Comparison of ENCODE assay signal across 10 mouse cellular contexts in the genomic region with DNA sequence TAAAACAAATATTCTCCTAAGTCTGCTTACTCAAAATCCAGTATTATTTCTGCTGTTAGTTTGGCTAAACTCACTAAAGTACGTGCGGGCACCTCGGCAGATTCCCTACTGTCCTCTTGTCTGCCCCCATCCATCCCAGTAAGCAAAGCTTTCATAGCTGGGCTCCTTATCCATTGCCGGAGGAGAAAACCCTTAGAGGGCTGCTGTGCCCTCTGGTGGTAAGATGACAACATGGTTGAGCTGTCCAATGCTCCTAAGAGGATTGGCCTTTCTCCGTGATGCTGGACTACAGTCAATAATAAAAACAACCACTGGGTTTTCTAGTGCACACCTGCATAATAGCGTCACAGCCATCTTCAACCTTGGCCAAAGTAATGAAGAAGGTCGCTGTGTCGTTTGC. TPM values are rescaled to one million over a fixed set of nuclear protein-coding genes. Genes with fewer than 3 reads are reported as not detected.
DNase-seq lines count a peak whose midpoint lies in the region; ATAC-seq lines count a peak whose summit lies in the region.
"Had no signal": no experiment of that assay in that cellular context is flagged by ENCODE, and none has a peak within 500 bp of the region (broad histone marks: within the 10 kb centered on the region; RNA-seq: fewer than 3 reads in every experiment).

No protein-coding gene starts in this region.

- WGBS in heart, embryonic 12.5 days, result 28% methylated on average over 8 of the region's 8 CpGs

- no peak overlapping the region for H3K9ac ChIP-seq in heart, embryonic 12.5 days
- H3K9ac ChIP-seq: heart, embryonic 13.5 days had no signal

- DNase-seq in heart, adult 8-10 months (ENCODE audit: low spot score), result peak; percentile 43
- peak; percentile 70 for DNase-seq in MN1 (ENCODE audit: low spot score)
- DNase-seq in embryo, embryonic 10.5 days (ENCODE audit: low spot score), result peak; percentile 82
- peak; percentile 73 for DNase-seq in heart, postnatal 4 days
- peak; percentile 51 to 74 for DNase-seq in left cerebral cortex, postnatal 25 days (ENCODE audit: low spot score in 2 of 2)
- peak; percentile 37 for DNase-seq in ovary, postnatal 14 days (ENCODE audit: low spot score)

- no peak overlapping the region for H3K27ac ChIP-seq in heart, embryonic 12.5 days (ENCODE audit: poor library complexity, severe bottlenecking)

- peaks cover 38% of the 10 kb centered on the region for H3K4me1 ChIP-seq in heart, embryonic 12.5 days (replicated peaks)

- intact Hi-C loops in left cerebral cortex, postnatal 25 days (cut with DNase I), result loop anchor here (1.0 kb wide), 1 partner anchor 115 kb away; no protein-coding TSS in a partner anchor

- no peak overlapping the region for H3K4me3 ChIP-seq in heart, embryonic 12.5 days
- H3K4me3 ChIP-seq: heart, embryonic 13.5 days had no signal

- no peak for ATAC-seq in heart, embryonic 12.5 days (ENCODE audit: insufficient number of reproducible peaks, low FRiP score)
- no peak for ATAC-seq in megakaryocyte, adult 5-6 weeks (ENCODE audit: poor library complexity, severe bottlenecking)

- H3K9me3 ChIP-seq in heart, embryonic 12.5 days (replicated peaks), result no peaks in the 10 kb centered on the region
- H3K9me3 ChIP-seq: heart, embryonic 13.5 days had no signal

- H3K4me2 ChIP-seq in heart, embryonic 12.5 days, result no peak overlapping the region
- H3K4me2 ChIP-seq: heart, embryonic 13.5 days had no signal

- no peaks in the 10 kb centered on the region for H3K27me3 ChIP-seq in heart, embryonic 12.5 days (replicated peaks)
- H3K27me3 ChIP-seq: heart, embryonic 13.5 days had no signal

- H3K36me3 ChIP-seq in heart, embryonic 12.5 days, result peaks cover 4% of the 10 kb centered on the region; the same call in 1 of the 2 replicates
- H3K36me3 ChIP-seq: heart, embryonic 13.5 days had no signal

RNA-seq across cellular contexts. Expression of a gene that starts 59.3 kb away (rescaled TPM):
- 1 to 10 TPM; 5.8 to 6.8 (median 6.4) TPM for total RNA-seq in heart, adult 8-10 months (2022)
- polyA plus RNA-seq in heart, embryonic 12.5 days (2016; fragmentation: Nextera tagmentation; extraction: Ambion mirVana), result 14.5 and 19.7 TPM in 2 replicates
- total RNA-seq in heart, postnatal 4 days (2021), result 10 to 100 TPM in 1 of 2 experiments, 1 to 10 TPM in 1; 7.4 to 10.5 TPM
- total RNA-seq in left cerebral cortex, postnatal 25 days (2021), result 100 to 1,000 TPM; 143 to 145 TPM
- total RNA-seq in megakaryocyte, adult 5-6 weeks (2015), result not detected in 2 replicates
- total RNA-seq in megakaryocyte, adult 5-6 weeks (2017), result not detected in 2 replicates
- total RNA-seq: MEL had no signal

Comparison
In these comparisons a context has a peak if more than half of its experiments do, and no peak if none do; other contexts are left out.
1. RNA of a gene that starts 59.3 kb away (total RNA-seq): 143 to 145 TPM in left cerebral cortex, postnatal 25 days; 7.4 to 10.5 TPM in heart, postnatal 4 days, 5.8 to 6.8 TPM in heart, adult 8-10 months and not detected in megakaryocyte, adult 5-6 weeks; every median in the first group is over 10 times any median in the second.
2. Peak in every context shown above with its lines, with median percentiles within 50 percentile points of each other: DNase-seq.